Mouse (Mus musculus): Measurements from ENCODE around the gene Col8a2.

GRCm38 (mm10) chr4:126316443-126317040 lies 29.9 kb downstream of the Col8a2 start:
- no peak for TF ChIP-seq CTCF (IDR thresholded peaks at IDR 0.05; ENCODE audit: borderline replicate concordance, insufficient read depth, low read length)
- no peak for TF ChIP-seq POLR2A (IDR thresholded peaks at IDR 0.05; ENCODE audit: low read depth, low read length)

Measured in embryonic fibroblast, embryonic 13.5 days (primary cell).